Mouse (Mus musculus): ENCODE results near the gene Il11ra1.

DNA sequence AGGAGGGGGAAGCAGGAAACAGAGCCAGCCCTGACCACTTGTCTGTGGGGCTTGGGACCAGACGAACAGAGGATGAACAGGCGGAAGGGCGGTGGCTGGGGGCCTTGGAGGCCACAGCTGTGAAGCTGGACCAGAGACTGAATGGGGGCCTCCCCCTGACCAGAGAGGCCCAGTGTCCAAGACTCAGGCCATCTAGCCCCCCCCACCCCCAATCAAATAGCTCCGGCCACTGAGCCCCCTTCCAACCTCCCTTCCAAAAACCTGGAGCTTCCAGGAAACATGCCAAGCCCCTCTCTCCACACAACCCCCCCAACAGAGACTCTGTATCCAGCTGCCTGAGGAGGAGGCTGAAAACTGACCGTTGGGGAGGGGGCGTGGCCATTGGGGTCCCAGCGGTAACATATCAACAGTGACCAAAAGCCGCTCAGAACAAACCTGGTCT, 27.2 kb upstream of the Il11ra1 start:
- no peak for TF ChIP-seq CTCF (IDR thresholded peaks at IDR 0.05)
- TF ChIP-seq POLR2A (IDR thresholded peaks at IDR 0.05; ENCODE audit: insufficient read depth, low read depth, low read length), result no peak
- TF ChIP-seq EP300 (IDR thresholded peaks at IDR 0.05; ENCODE audit: insufficient read depth, low read depth, low read length), result no peak

Measured in heart, adult 2 months (tissue).